Mouse (Mus musculus) cerebellum, postnatal 36 days (tissue): Measurements from ENCODE around the gene Sec14l1.

ENCODE experiments used
- DNase-seq, 2 experiments: peaks; one replicate each; pipeline ENCODE4 v3.0.0; 2021 to 2022; ENCODE audit warnings: mixed read lengths in 2 of 2

Gene Sec14l1

DNA sequence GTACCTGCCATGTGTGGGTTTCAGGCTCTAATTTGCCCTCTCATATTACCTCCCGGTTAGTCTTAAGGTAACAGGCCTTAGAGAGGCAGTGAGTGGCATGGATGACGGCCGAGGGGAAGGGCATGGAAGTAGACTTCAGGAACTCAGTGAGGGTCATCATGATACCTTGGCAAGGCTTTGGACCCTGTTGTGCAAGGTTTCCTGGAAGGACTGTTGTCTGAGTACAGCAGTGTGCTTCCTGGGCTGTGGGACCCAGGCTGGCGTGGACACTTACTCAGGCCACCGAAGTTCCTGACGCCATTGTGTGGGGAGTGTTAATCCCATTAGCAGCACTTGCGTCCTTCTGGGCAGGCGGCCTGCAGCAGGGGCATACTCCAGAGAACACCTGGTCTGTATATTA is 15.1 kb downstream of the Sec14l1 start:
- DNase-seq, result no peak

GRCm38 (mm10) chr11:117130888-117131287 is 15.9 kb downstream of the Sec14l1 start:
- DNase-seq, result no peak

- no peak for DNase-seq
Measured at GRCm38 (mm10) chr11:117131450-117131849, 16.5 kb downstream of the Sec14l1 start.

DNA sequence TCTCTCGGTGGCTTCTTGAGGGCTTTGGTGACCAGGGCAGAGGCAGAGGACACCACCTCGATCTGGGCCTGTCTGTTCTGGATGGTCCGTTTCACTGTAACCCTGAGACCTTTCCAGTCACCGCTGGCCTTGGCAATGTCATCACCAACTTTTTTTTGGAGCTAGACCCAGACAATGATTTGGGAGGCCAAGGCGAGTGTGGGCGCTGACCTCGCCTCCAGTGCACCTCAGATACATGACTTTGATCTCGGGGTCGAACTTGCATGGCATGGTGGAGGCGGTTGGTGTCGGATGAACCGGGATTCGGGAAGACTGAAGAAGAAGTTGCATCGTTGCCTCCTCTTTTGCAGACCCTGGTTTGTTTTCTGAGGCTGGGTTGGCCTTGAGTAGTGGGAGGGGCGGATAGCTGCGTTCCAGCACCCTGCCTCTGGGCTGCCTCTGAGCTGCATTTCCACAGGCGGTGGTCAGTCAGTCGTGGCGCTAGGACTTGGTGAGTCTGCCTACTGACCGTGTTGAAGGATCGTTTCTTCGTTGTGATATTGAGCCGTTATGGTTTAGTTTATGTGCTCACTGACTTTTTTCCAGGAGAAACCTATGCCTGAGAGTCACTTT is 19.9 kb downstream of the Sec14l1 start:
- DNase-seq, result no peak

DNA sequence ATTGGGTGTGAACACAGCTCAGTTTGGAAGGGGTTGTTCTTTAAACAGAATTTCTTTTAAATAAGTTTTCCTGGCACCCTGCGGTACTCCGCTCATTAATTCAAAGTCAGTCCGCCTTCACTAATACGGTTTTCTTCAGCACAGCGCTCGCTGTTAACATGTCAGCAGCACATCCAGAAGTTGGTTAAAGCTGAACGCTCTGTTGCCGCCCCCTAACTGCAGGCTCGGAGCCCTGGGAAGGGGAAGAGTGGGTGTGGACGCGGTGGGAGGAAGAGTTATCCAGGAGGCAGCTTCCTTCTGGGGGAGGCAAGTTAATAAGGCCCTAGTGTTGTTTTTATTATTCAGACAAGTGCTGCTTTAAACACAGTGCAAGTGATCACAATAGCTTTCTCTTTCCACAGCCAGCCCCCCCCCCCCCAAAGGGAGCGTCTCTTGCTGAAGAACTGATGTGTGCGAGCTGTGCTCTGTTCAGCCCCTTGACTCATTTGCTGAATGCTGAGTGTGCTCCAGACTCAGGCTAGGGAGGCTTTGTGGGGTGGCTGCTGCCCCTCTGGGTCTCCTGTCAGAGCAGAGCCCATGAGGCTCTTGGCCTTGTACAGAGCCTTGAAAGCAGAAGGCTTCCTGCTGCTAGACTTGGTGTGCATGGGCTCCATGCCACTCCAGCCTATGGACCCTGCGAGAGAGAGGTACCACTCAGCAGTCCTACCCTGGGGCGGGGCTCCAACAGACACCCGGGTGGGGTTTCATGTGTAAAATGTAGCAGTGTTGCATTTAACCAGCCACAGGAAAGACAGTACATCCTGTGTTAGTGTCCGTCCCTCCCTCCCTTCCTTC is 20.7 kb downstream of the Sec14l1 start:
- no peak for DNase-seq

- no peak for DNase-seq
Measured at GRCm38 (mm10) chr11:117136880-117137279, 21.9 kb downstream of the Sec14l1 start.

DNA sequence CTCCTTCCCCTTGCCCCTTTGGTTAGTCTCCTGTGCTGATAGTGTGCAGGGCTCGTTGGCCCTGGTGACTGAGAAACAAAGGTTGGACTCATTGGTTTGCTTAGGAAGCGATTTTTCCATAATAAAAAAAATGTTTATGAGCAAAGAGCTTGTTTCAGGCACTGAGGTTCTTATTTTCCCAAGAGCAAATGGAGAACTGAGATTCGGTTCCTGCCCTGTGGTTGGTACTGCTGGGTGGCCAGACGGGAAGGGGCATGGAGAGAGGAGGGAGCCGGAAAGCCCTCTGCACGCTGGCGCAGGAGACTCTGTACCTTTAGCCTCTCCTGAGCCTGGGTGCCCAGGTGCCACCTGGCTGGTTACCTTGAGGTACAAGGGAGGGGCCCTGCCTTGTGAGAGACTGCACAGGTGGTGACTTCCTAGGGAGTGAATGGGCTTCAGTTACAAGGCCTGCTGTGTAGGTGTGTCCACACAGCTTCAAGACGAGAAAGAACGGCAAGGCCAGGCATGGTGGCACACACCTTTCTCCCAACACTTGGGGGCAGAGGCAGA is 23.3 kb downstream of the Sec14l1 start:
- no peak for DNase-seq

DNA sequence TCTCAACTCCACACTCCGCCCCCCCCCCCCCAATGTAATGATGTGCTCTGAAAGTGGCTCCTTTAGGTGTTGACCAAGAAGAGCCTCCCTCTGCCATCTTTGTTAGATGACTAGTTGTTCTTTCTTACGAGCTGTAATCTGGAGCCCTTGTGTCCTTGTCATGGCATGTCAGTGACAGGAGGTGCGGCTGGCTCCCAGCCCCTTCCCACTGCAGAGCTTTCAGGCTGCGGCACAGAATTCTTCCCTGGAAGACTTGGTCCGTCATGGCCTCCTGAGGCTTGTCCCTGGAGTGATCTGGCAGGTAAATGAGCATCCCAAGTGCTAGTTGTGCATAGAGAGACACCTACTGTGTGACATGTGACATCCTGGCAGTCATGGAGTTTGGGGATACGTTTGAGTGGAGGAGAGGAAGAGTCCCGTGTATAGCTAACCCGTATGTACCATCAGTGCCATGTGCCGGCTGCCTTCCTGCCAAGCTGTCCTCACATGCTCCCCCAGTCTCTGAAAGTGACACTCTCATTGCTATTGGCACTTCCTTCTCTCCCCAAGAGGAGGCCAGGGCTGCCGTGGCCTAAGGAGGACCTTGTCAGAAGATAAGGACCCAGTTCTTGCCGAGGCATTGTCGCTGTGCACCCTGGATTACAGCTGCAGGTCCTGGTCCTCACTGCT is 24.0 kb downstream of the Sec14l1 start:
- no peak for DNase-seq

GRCm38 (mm10) chr11:117141376-117142001 is 26.5 kb downstream of the Sec14l1 start:
- DNase-seq, result no peak

- no peak for DNase-seq
Measured at GRCm38 (mm10) chr11:117142507-117142906, 27.5 kb downstream of the Sec14l1 start.

DNA sequence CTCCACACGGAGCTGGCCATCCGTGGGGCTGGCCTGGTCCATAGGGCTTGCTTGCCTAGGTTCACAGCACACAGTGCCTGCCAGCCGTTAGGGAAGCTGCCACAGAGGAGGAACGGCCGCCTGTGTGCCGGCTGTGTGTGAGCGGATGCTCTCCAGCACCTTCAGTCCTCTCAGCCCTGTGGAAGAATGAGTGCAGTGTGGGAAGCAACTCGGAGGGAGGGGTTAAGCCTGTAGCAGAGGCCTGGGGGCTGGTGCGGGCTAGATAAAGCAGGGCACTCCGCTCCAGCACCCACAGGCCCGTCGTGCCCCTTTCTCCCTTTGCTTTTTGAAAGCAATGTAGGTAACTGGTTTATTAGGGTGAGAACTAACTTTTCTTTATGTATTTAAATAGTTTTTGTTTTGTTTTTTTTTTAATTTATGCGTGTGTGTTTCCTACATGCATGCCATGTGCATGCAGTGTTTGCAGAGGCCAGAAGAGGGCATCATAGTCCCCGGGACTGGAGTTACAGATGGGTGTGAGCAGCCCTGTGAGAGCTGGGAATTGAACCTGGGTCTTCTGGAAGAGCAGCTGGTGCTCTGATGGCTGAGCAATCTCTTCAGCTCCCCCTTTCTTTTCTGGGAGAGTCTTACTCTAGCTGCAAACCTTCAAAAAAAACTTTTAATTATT is 30.6 kb downstream of the Sec14l1 start:
- DNase-seq, result no peak

DNA sequence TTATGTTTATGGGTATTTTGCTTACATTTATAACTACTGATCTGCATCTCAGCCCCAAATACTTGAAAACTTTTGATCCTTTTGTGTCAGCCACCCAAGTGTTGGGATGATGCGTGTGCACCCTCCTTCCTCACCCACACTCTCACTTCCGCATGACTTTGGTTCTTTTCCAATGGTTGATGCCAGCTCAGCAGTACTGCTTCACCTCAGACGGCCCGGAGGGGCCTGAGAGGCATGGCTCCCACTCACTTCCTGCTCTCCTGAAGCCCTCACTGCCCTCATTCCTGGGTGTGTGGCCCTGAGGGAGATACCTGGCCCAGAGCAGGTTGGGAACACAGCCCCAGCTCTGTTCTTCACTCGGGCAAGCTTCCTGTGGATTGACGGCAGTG is 31.1 kb downstream of the Sec14l1 start:
- DNase-seq, result no peak

DNA sequence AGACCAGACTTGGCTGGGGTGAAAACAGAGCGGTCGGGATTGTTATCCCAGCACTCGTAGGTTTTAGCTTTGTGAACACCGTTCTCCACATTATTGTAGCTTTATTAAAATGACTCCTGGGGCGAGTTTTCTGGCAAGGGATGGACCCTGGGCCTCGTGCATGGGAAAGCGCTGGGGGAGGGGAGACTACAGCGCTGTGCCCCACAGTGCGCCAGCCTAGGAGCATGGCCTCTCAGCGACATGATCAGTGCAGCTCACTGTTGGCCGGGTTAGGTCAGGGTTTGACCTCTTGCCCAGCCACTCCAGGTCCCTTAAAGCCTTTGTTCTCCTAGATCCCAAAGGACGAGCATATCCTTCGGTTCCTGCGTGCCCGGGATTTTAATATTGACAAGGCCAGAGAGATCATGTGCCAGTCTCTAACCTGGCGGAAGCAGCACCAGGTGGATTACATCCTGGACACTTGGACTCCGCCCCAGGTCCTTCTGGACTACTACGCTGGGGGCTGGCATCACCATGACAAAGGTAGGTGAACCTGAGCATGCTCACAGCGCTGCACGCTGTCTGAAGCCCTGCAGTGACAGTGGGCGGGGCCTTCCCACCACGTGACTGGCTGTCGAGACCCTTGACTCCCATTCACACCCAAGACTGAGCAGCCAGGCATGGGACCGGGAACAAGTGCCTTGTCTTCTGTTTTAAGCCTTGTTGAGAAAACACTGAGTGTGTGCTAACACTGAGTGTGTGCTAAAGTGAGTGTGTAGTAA is 32.0 kb downstream of the Sec14l1 start:
- DNase-seq, result peak in 1 of 2 experiments; percentile 60

- no peak for DNase-seq
Measured at GRCm38 (mm10) chr11:117148893-117149685, 34.1 kb downstream of the Sec14l1 start.

- no peak for DNase-seq
Measured at GRCm38 (mm10) chr11:117150467-117150966, 35.5 kb downstream of the Sec14l1 start.

DNA sequence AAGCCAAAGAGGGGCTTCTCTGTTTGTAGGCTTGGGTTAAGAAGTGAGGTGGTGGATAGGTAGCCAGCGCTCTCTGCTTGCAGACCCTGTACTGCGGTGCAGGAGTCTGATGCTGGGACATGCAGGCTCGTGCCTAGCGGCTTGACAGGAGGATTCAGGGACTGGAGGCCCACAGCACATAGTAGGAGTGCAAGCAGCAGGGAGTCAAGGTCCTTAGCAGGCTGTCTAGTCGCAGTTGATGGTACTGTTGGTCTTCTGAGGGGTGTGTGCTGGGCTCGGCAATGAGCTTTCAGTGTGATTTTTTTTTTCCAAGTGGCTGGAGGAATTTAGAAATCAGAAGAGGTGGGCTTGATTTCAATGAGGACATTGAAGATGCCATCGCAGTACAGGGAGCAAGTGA is 36.5 kb downstream of the Sec14l1 start:
- no peak for DNase-seq

GRCm38 (mm10) chr11:117152541-117152940 is 37.6 kb downstream of the Sec14l1 start:
- no peak for DNase-seq

GRCm38 (mm10) chr11:117153553-117153952 is 38.6 kb downstream of the Sec14l1 start:
- DNase-seq, result no peak

DNA sequence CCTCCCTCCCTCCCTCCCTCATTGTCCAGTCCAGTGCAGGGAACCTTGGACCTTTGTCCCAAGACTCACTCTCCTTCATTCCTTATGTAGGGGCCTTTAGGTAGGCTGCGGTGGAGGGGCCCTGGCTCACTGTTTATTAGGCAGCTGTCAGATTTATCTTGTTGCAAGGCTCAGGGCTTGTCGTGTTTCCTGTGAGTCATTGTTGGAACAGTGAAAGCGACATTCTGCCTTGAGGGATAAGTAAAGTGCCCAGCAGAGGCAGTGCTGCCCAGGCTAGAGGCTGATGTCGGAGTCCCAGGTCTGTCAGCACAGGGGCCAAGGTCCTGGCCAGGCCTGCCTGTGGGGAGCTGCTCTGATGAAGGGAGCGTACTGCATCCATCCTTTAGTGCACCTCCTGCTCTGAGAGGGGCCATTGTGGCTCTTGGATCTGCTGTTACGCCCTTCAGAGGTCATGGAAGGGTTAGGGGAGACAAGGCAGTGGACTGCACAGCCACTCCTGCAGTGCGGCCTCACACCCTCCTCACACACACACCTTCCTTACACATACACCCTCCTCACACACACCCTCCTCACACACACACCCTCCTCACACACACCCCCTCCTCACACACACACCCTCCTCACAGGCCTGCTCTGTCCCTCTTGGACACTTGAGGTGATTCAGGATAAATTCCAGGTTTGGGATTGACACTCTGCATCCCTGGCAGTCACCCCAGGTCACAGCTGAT is 39.3 kb downstream of the Sec14l1 start:
- DNase-seq, result no peak

DNA sequence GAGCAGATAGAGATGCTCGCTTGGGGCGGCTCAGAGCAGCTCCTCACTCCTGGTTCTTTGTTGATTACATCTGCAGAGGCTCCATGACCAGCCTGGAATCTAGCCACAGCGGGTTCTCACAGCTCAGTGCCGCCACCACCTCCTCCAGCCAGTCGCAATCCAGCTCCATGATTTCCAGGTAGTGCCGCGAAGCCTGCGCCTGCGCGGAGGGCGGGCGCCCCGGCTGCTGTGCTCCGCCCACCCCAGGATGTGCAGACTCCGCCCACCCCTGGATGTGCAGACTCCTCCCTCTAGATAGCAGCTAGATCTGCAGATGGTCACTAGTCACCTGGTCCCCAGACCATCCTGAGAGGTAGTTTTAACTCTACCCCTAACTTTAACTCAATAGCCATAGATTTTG is 41.8 kb downstream of the Sec14l1 start:
- no peak for DNase-seq
